Mouse (Mus musculus) monocyte, adult 2 months (primary cell): ENCODE measurements around the gene 1700010B08Rik.
A peak's percentile ranks its signal among the peaks of the same experiment; 100 is the strongest.

Experiments
- DNase-seq, 2 experiments: peaks; one replicate each; pipeline ENCODE4 v3.0.0; 2022; ENCODE audit warnings: low spot score in 2 of 2, low read depth in 1 of 2

1700010B08Rik gene

GRCm38 (mm10) chr2:173722251-173722857, 3.1 kb downstream of the 1700010B08Rik start:
- DNase-seq: no peak

GRCm38 (mm10) chr2:173724382-173724781, 5.2 kb downstream of the 1700010B08Rik start:
- no peak for DNase-seq

- no peak for DNase-seq
Observed at GRCm38 (mm10) chr2:173724940-173725807, 6.0 kb downstream of the 1700010B08Rik start.

GRCm38 (mm10) chr2:173725819-173726218, 6.6 kb downstream of the 1700010B08Rik start:
- DNase-seq: no peak

- DNase-seq: no peak
Observed at GRCm38 (mm10) chr2:173730444-173730966, 11.3 kb downstream of the 1700010B08Rik start.

GRCm38 (mm10) chr2:173734426-173734825, 15.2 kb downstream of the 1700010B08Rik start:
- no peak for DNase-seq

GRCm38 (mm10) chr2:173737222-173737989, 18.2 kb downstream of the 1700010B08Rik start, which contains the start of gene Vapb:
Gene Vapb, plus strand, starts transcription at chr2:173737511.
- peak; percentile 95 to 99 for DNase-seq

GRCm38 (mm10) chr2:173738232-173738631, 19.0 kb downstream of the 1700010B08Rik start:
- no peak for DNase-seq

- DNase-seq: no peak
Observed at GRCm38 (mm10) chr2:173739107-173739506, 19.9 kb downstream of the 1700010B08Rik start.

GRCm38 (mm10) chr2:173742090-173742489, 22.9 kb downstream of the 1700010B08Rik start:
- DNase-seq: no peak

GRCm38 (mm10) chr2:173742744-173743143, 23.5 kb downstream of the 1700010B08Rik start:
- no peak for DNase-seq

GRCm38 (mm10) chr2:173744070-173744815, 25.0 kb downstream of the 1700010B08Rik start:
- DNase-seq: no peak

- DNase-seq: no peak
Observed at GRCm38 (mm10) chr2:173748961-173749659, 29.9 kb downstream of the 1700010B08Rik start.

GRCm38 (mm10) chr2:173755433-173756144, 36.4 kb downstream of the 1700010B08Rik start:
- no peak for DNase-seq

GRCm38 (mm10) chr2:173757624-173758155, 38.5 kb downstream of the 1700010B08Rik start:
- DNase-seq: no peak

- no peak for DNase-seq
Observed at GRCm38 (mm10) chr2:173760607-173761006, 41.4 kb downstream of the 1700010B08Rik start.

- DNase-seq: no peak
Observed at GRCm38 (mm10) chr2:173764629-173765028, 45.4 kb downstream of the 1700010B08Rik start.

- no peak for DNase-seq
Observed at GRCm38 (mm10) chr2:173767959-173768595, 48.9 kb downstream of the 1700010B08Rik start.

GRCm38 (mm10) chr2:173769183-173769582, 50.0 kb downstream of the 1700010B08Rik start:
- DNase-seq: no peak
